ENCODE assay signal across 7 mouse cellular contexts in the genomic region with DNA sequence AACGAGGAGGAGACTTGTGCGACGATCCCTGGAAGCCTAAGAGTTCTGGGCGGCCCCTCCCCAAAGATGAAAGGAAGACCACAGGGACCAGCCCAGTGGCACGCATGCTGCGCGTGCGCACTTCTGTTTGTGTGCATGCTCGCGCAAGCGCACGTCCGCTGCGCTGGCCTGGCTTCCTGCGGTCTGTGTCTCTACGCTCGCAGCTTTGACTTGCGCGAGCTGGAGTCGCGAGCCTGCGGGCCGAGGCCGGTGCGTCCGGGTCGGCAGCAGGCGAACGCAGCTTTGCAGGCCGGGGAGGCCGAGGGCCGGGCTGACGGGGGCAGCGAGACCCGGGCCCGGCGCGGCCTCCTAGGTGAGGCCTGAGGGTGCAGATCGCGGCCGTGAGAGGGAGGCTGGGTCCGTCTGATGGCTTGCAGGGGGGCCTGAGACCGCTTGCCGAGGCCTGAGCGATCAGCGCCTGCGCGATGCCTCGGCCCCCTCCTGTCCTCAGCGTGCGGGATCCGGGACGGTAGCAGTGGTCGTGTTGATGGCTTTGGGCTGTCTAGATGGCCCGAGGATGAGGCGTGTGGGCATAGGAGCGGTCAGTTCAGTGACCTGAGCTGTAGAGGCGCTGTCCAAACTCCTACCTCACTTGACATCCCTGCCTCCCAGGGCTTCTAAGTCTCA. TPM values are rescaled to one million over a fixed set of nuclear protein-coding genes. Genes with fewer than 3 reads are reported as not detected.
DNase-seq lines count a peak whose midpoint lies in the region; ATAC-seq lines count a peak whose summit lies in the region.

Gene Zfp12 (plus strand): TSS at position 136 of the 666 bp plus-strand sequence.

- no peaks in the 10 kb centered on the region for H3K9me3 ChIP-seq in intestine, embryonic 16.5 days (ENCODE audit: control insufficient read depth, low read length)
- no peaks in the 10 kb centered on the region for H3K9me3 ChIP-seq in midbrain, embryonic 11.5 days (ENCODE audit: control insufficient read depth, low read length)

- H3K4me2 ChIP-seq in intestine, embryonic 16.5 days (ENCODE audit: low read depth, low read length) = peak within 1 kb of the TSS; percentile 83
- peak within 1 kb of the TSS; percentile 86 for H3K4me2 ChIP-seq in midbrain, embryonic 11.5 days

- H3K4me3 ChIP-seq in intestine, embryonic 16.5 days (ENCODE audit: low read length) = peak within 1 kb of the TSS; percentile 93
- peak within 1 kb of the TSS; percentile 87 for H3K4me3 ChIP-seq in midbrain, embryonic 11.5 days (ENCODE audit: low read depth, low read length)

- H3K4me1 ChIP-seq in intestine, embryonic 16.5 days (ENCODE audit: control insufficient read depth, insufficient read depth, low read length) = 0 out of 2 replicates have a peak, but pooled peaks cover 6% of the 10 kb centered on the region
- peaks cover 14% of the 10 kb centered on the region for H3K4me1 ChIP-seq in midbrain, embryonic 11.5 days (ENCODE audit: control insufficient read depth, insufficient read depth, low read length)

- peaks cover 1% of the 10 kb centered on the region; the same call in 1 of the 2 replicates for H3K36me3 ChIP-seq in intestine, embryonic 16.5 days (ENCODE audit: control insufficient read depth, insufficient read depth, low read length)
- peaks cover 7% of the 10 kb centered on the region for H3K36me3 ChIP-seq in midbrain, embryonic 11.5 days (ENCODE audit: control insufficient read depth, insufficient read depth, low read length)

- ATAC-seq in intestine, embryonic 16.5 days = peak; percentile 99
- ATAC-seq in midbrain, embryonic 11.5 days (ENCODE audit: low FRiP score) = peak; percentile 97

- no peaks in the 10 kb centered on the region for H3K27me3 ChIP-seq in intestine, embryonic 16.5 days (replicated peaks; ENCODE audit: control insufficient read depth, insufficient read depth, low read length)
- H3K27me3 ChIP-seq in midbrain, embryonic 11.5 days (ENCODE audit: control insufficient read depth, insufficient read depth, low read length) = no peaks in the 10 kb centered on the region

- H3K27ac ChIP-seq in intestine, embryonic 16.5 days (ENCODE audit: low read length) = peak within 1 kb of the TSS; percentile 98
- peak within 1 kb of the TSS; percentile 96 for H3K27ac ChIP-seq in midbrain, embryonic 11.5 days (ENCODE audit: low read depth, low read length)

- DNase-seq in adrenal gland, adult 8-10 months = peak; percentile 96
- peak; percentile 92 for DNase-seq in embryo, embryonic 9.5 days (ENCODE audit: extremely low spot score)
- DNase-seq in gastrocnemius, postnatal 4 days (ENCODE audit: low spot score in 2 of 2) = peak; percentile 83 to 93
- DNase-seq in left cerebral cortex, postnatal 36 days (ENCODE audit: low spot score in 2 of 2) = peak; percentile 96 to 98
- peak; percentile 99 for DNase-seq in midbrain, embryonic 11.5 days (ENCODE audit: low spot score, missing footprints)
- peak; percentile 98 for DNase-seq in skeletal muscle tissue, adult 2 months (ENCODE audit: low read depth, low spot score)

- H3K9ac ChIP-seq in intestine, embryonic 16.5 days (ENCODE audit: low read depth, low read length) = peak within 1 kb of the TSS; percentile 96
- H3K9ac ChIP-seq in midbrain, embryonic 11.5 days (ENCODE audit: low read length) = peak within 1 kb of the TSS; percentile 96

- under 1% methylated on average over 57 of the region's 58 CpGs for WGBS in intestine, embryonic 16.5 days
- 0% methylated on average over 58 of the region's 58 CpGs for WGBS in midbrain, embryonic 11.5 days

- intact Hi-C loops in left cerebral cortex, postnatal 36 days (cut with DNase I) = loop anchor here (1.0 to 5.0 kb wide), 2 partner anchors 55 to 77 kb away; partner anchors contain the start of gene Rbak

RNA-seq across cellular contexts. Expression of gene Zfp12, which starts in this region (rescaled TPM):
- 10 to 100 TPM; 22.8 to 30.6 (median 25.7) TPM for total RNA-seq in adrenal gland, adult 8-10 months (2022)
- 10 to 100 TPM; 14.0 to 15.9 TPM for total RNA-seq in gastrocnemius, postnatal 4 days (2021)
- polyA plus RNA-seq in intestine, embryonic 16.5 days (2015; fragmentation: Nextera tagmentation; extraction: Ambion mirVana) = 7.4 and 8.0 TPM in 2 replicates
- total RNA-seq in left cerebral cortex, postnatal 36 days (2021) = 10 to 100 TPM; 28.0 to 34.5 TPM
- 22.0 and 25.9 TPM in 2 replicates for polyA plus RNA-seq in midbrain, embryonic 11.5 days (2014; fragmentation: Nextera tagmentation; extraction: Ambion mirVana)

Comparison
In these comparisons a context has a peak if more than half of its experiments do, and no peak if none do; other contexts are left out.
1. Peak in every context shown above with its lines: DNase-seq, ATAC-seq, H3K4me3 ChIP-seq and H3K27ac ChIP-seq.